Mouse (Mus musculus) lung, embryonic 15.5 days (tissue): ENCODE results near the gene Chpt1. TPM values are rescaled to one million over a fixed set of nuclear protein-coding genes. Genes with fewer than 3 reads are reported as not detected.
"Not testable (repeated sequence)": the region's sequence is repeated elsewhere in the genome, so short reads cannot be mapped to it uniquely, and the experiment has no call there.

Experiments
- ATAC-seq: fragments of 200-750 bp; cut with Nextera tagmentation; 2 replicates; pipeline ENCODE4 v1.8.0; 2017; ENCODE audit warnings: moderate number of reproducible peaks, borderline replicate concordance; ENCODE audit not compliant: low FRiP score, low TSS enrichment; ENCODE audit errors: extremely low read depth
- H3K27ac ChIP-seq: fragments of 300-500 bp; sonication (generic); 2 replicates; pipeline ENCODE4 v1.5.1; 2015; ENCODE audit warnings: moderate library complexity, mild to moderate bottlenecking, inconsistent platforms
- H3K27me3 ChIP-seq: fragments of 300-500 bp; sonication (generic); 2 replicates; pipeline ENCODE4 v1.6.1; 2015; ENCODE audit warnings: inconsistent platforms
- H3K36me3 ChIP-seq: fragments of 300-500 bp; sonication (generic); 2 replicates; pipeline ENCODE4 v1.6.1; 2015; ENCODE audit warnings: inconsistent platforms
- H3K4me1 ChIP-seq: fragments of 300-500 bp; sonication (generic); 2 replicates; pipeline ENCODE4 v1.6.1; 2015; ENCODE audit warnings: inconsistent platforms
- H3K4me2 ChIP-seq: fragments of 300-500 bp; sonication (generic); 2 replicates; pipeline ENCODE4 v1.6.1; 2015; ENCODE audit warnings: inconsistent platforms, mild to moderate bottlenecking, moderate library complexity
- H3K4me3 ChIP-seq: fragments of 300-500 bp; sonication (generic); 2 replicates; pipeline ENCODE4 v1.5.1; 2015; ENCODE audit warnings: mild to moderate bottlenecking, inconsistent platforms
- H3K9ac ChIP-seq: fragments of 300-500 bp; sonication (generic); 2 replicates; pipeline ENCODE4 v1.6.1; 2015; ENCODE audit warnings: inconsistent platforms
- H3K9me3 ChIP-seq: fragments of 300-500 bp; sonication (generic); 2 replicates; pipeline ENCODE4 v1.6.1; 2016; ENCODE audit warnings: inconsistent platforms
- whole genome bisulfite sequencing: fragments of 180-500 bp; shearing (Covaris S2); methylation state at CpG from one replicate; pipeline ENCODE4 v1.1.7; 2015; 5-methylcytosine and 5-hydroxymethylcytosine counted together
- polyA plus RNA-seq: library from polyadenylated mRNA; unstranded; fragments of >200 nt; fragmentation: Nextera tagmentation; extraction: Ambion mirVana; gene quantifications from 2 replicates; pipeline ENCODE4 v1.2.1, GENCODE M21; 2015

The Chpt1 gene
- polyA plus RNA-seq, 1 experiment from 2014 or later, result 44.4 TPM

GRCm38 (mm10) chr10:88491632-88492031, 12.2 kb downstream of the Chpt1 start:
- H3K36me3 ChIP-seq, result no peaks in the 10 kb centered on the region
- no peak overlapping the region for H3K4me3 ChIP-seq
- no peak for ATAC-seq
- no peak overlapping the region for H3K27ac ChIP-seq
- H3K27me3 ChIP-seq, result no peaks in the 10 kb centered on the region
- no peaks in the 10 kb centered on the region for H3K9me3 ChIP-seq
- 68% methylated on average over 7 of the region's 7 CpGs for WGBS
- no peak overlapping the region for H3K9ac ChIP-seq
- H3K4me1 ChIP-seq, result no peaks in the 10 kb centered on the region
- no peak overlapping the region for H3K4me2 ChIP-seq

- no peaks in the 10 kb centered on the region for H3K36me3 ChIP-seq
- no peaks in the 10 kb centered on the region for H3K27me3 ChIP-seq
- no peak overlapping the region for H3K4me2 ChIP-seq
- H3K27ac ChIP-seq, result no peak overlapping the region
- no peak for ATAC-seq
- 79% methylated on average over 5 of the region's 5 CpGs for WGBS
- no peak overlapping the region for H3K9ac ChIP-seq
- no peaks in the 10 kb centered on the region for H3K9me3 ChIP-seq
- no peak overlapping the region for H3K4me3 ChIP-seq
- H3K4me1 ChIP-seq, result no peaks in the 10 kb centered on the region
These were observed 15.2 kb downstream of the Chpt1 start for GRCm38 (mm10) chr10:88488629-88489028.

GRCm38 (mm10) chr10:88482866-88483265, 21.0 kb downstream of the Chpt1 start:
- not testable (repeated sequence) for H3K9me3 ChIP-seq, H3K9ac ChIP-seq, H3K36me3 ChIP-seq, H3K4me2 ChIP-seq, H3K4me1 ChIP-seq, H3K27ac ChIP-seq, H3K4me3 ChIP-seq, H3K27me3 ChIP-seq, ATAC-seq
- WGBS, result 86% methylated on average over 10 of the region's 10 CpGs

- Histone ChIP-seq H3K4me1 (peaks cover 4% of the 10 kb centered on the region; the same call in 1 of the 2 replicates), H3K27ac (no peak overlapping the region), H3K9me3 (no peaks in the 10 kb centered on the region), H3K36me3 (no peaks in the 10 kb centered on the region), H3K4me3 (no peak overlapping the region), H3K4me2 (no peak overlapping the region), H3K9ac (no peak overlapping the region), H3K27me3 (no peaks in the 10 kb centered on the region)
- ATAC-seq, result 0 out of 2 replicates have a peak, but pooled peaks have one; percentile 31
- 69% methylated on average over 18 of the region's 18 CpGs for WGBS
These were observed 43.6 kb downstream of the Chpt1 start for GRCm38 (mm10) chr10:88460122-88460820.

GRCm38 (mm10) chr10:88459502-88459992, 44.3 kb downstream of the Chpt1 start, which contains the start of gene Sycp3:
Gene Sycp3, plus strand, starts transcription at chr10:88459569.
- no peak within 1 kb of the TSS for H3K4me2 ChIP-seq
- no peaks in the 10 kb centered on the region for H3K36me3 ChIP-seq
- H3K4me1 ChIP-seq, result peaks cover 4% of the 10 kb centered on the region; the same call in 1 of the 2 replicates
- no peaks in the 10 kb centered on the region for H3K27me3 ChIP-seq
- ATAC-seq, result peak; percentile 29; the same call in 1 of the 2 replicates
- H3K4me3 ChIP-seq, result no peak within 1 kb of the TSS
- H3K9ac ChIP-seq, result no peak within 1 kb of the TSS
- H3K9me3 ChIP-seq, result no peaks in the 10 kb centered on the region
- no peak within 1 kb of the TSS for H3K27ac ChIP-seq
- 81% methylated on average over 33 of the region's 33 CpGs for WGBS

GRCm38 (mm10) chr10:88457816-88458215, 46.1 kb downstream of the Chpt1 start:
- H3K4me2 ChIP-seq, result peak overlapping the region; percentile 17
- no peaks in the 10 kb centered on the region for H3K27me3 ChIP-seq
- no peaks in the 10 kb centered on the region for H3K9me3 ChIP-seq
- no peak overlapping the region for H3K4me3 ChIP-seq
- H3K36me3 ChIP-seq, result no peaks in the 10 kb centered on the region
- 27% methylated on average over 6 of the region's 6 CpGs for WGBS
- peak overlapping the region; percentile 42; the same call in 1 of the 2 replicates for H3K27ac ChIP-seq
- no peak overlapping the region for H3K9ac ChIP-seq
- ATAC-seq, result peak; percentile 47; the same call in 1 of the 2 replicates
- H3K4me1 ChIP-seq, result peaks cover 4% of the 10 kb centered on the region; the same call in 1 of the 2 replicates

- Histone ChIP-seq H3K9me3 (no peaks in the 10 kb centered on the region), H3K27me3 (no peaks in the 10 kb centered on the region), H3K36me3 (no peaks in the 10 kb centered on the region), H3K27ac (no peak overlapping the region), H3K4me1 (0 out of 2 replicates have a peak, but pooled peaks cover 5% of the 10 kb centered on the region), H3K4me3 (no peak overlapping the region), H3K4me2 (no peak overlapping the region), H3K9ac (no peak overlapping the region)
- no peak for ATAC-seq
- 74% methylated on average over 6 of the region's 6 CpGs for whole genome bisulfite sequencing
These were observed 51.9 kb downstream of the Chpt1 start for GRCm38 (mm10) chr10:88451990-88452389.

- Histone ChIP-seq H3K27ac (no peak overlapping the region), H3K36me3 (peaks cover 3% of the 10 kb centered on the region; the same call in 1 of the 2 replicates)
These were observed 52.7 kb downstream of the Chpt1 start for GRCm38 (mm10) chr10:88451221-88451620.

GRCm38 (mm10) chr10:88441224-88441623, 62.6 kb downstream of the Chpt1 start:
- Histone ChIP-seq H3K4me2 (no peak overlapping the region), H3K9ac (no peak overlapping the region), H3K4me3 (no peak overlapping the region), H3K36me3 (peaks cover 32% of the 10 kb centered on the region), H3K27me3 (no peaks in the 10 kb centered on the region), H3K27ac (no peak overlapping the region), H3K9me3 (no peaks in the 10 kb centered on the region), H3K4me1 (no peaks in the 10 kb centered on the region)
- WGBS, result 68% methylated on average over 6 of the region's 6 CpGs
- no peak for ATAC-seq

More at GRCm38 (mm10) chr10:88451221-88451620, 52.7 kb downstream of the Chpt1 start:
- no peaks in the 10 kb centered on the region for H3K27me3 ChIP-seq
- no peak overlapping the region for H3K4me3 ChIP-seq
- no peak overlapping the region for H3K9ac ChIP-seq
- no peak overlapping the region for H3K4me2 ChIP-seq
- no peaks in the 10 kb centered on the region for H3K9me3 ChIP-seq
- 50% methylated on average over 2 of the region's 2 CpGs for WGBS
- ATAC-seq, result no peak; the same call in 1 of the 2 replicates
- H3K4me1 ChIP-seq, result 0 out of 2 replicates have a peak, but pooled peaks cover 5% of the 10 kb centered on the region

GRCm38 (mm10) chr10:88427998-88428397, 75.9 kb downstream of the Chpt1 start:
- WGBS, result 92% methylated on average over 6 of the region's 6 CpGs
- Histone ChIP-seq H3K27ac (no peak overlapping the region), H3K9me3 (no peaks in the 10 kb centered on the region), H3K36me3 (peaks cover 27% of the 10 kb centered on the region), H3K4me2 (no peak overlapping the region), H3K27me3 (no peaks in the 10 kb centered on the region), H3K4me1 (no peaks in the 10 kb centered on the region), H3K9ac (no peak overlapping the region), H3K4me3 (no peak overlapping the region)
- ATAC-seq, result no peak

- Histone ChIP-seq H3K4me1 (no peaks in the 10 kb centered on the region), H3K9ac (no peak overlapping the region), H3K4me2 (no peak overlapping the region), H3K27me3 (no peaks in the 10 kb centered on the region), H3K27ac (no peak overlapping the region), H3K36me3 (peaks cover 25% of the 10 kb centered on the region; the same call in 1 of the 2 replicates), H3K4me3 (no peak overlapping the region), H3K9me3 (no peaks in the 10 kb centered on the region)
- ATAC-seq, result no peak
- WGBS, result 58% methylated on average over 5 of the region's 5 CpGs
These were observed 77.0 kb downstream of the Chpt1 start for GRCm38 (mm10) chr10:88426896-88427295.

GRCm38 (mm10) chr10:88426158-88426816, 77.6 kb downstream of the Chpt1 start:
- WGBS, result 89% methylated on average over 2 of the region's 2 CpGs
- H3K9me3 ChIP-seq, result no peaks in the 10 kb centered on the region
- H3K27ac ChIP-seq, result no peak overlapping the region
- peak; percentile 75; the same call in 1 of the 2 replicates for ATAC-seq
- no peak overlapping the region for H3K9ac ChIP-seq
- no peaks in the 10 kb centered on the region for H3K4me1 ChIP-seq
- H3K36me3 ChIP-seq, result peaks cover 26% of the 10 kb centered on the region; the same call in 1 of the 2 replicates
- no peak overlapping the region for H3K4me3 ChIP-seq
- no peak overlapping the region for H3K4me2 ChIP-seq
- no peaks in the 10 kb centered on the region for H3K27me3 ChIP-seq
